Mouse (Mus musculus) CH12.LX (cell line): ENCODE data around the gene Mta1.

Source experiments
- CTCF ChIP-seq, 2 experiments: IDR thresholded peaks in 1 of 2; conservative IDR thresholded peaks in 1 of 2; 2 replicates each; pipeline ENCODE4 v1.5.1; 2011 to 2012; ENCODE audit warnings: low read depth in 2 of 2, low read length in 2 of 2, improper control_type of control experiment in 1 of 2, inconsistent platforms in 1 of 2, mild to moderate bottlenecking in 1 of 2, moderate library complexity in 1 of 2
- MXI1 ChIP-seq: IDR thresholded peaks from 2 replicates; pipeline ENCODE4 v1.6.1; 2011; ENCODE audit warnings: mild to moderate bottlenecking, low read depth, low read length, improper control_type of control experiment
- MYC ChIP-seq: IDR thresholded peaks from 2 replicates; pipeline ENCODE4 v1.6.1; 2011; ENCODE audit warnings: low read depth, mild to moderate bottlenecking, improper control_type of control experiment, low read length
- POLR2A ChIP-seq: IDR thresholded peaks from 2 replicates; pipeline ENCODE4 v1.6.1; 2011; ENCODE audit warnings: low read depth, mild to moderate bottlenecking, improper control_type of control experiment, low read length
- SIN3A ChIP-seq: IDR thresholded peaks from 2 replicates; pipeline ENCODE4 v1.6.1; 2012; ENCODE audit warnings: low read length, improper control_type of control experiment, inconsistent platforms
- USF1 ChIP-seq: IDR thresholded peaks from 2 replicates; pipeline ENCODE4 v1.6.1; 2014; ENCODE audit warnings: low read depth, mild to moderate bottlenecking, inconsistent platforms, low read length, improper control_type of control experiment

DNA sequence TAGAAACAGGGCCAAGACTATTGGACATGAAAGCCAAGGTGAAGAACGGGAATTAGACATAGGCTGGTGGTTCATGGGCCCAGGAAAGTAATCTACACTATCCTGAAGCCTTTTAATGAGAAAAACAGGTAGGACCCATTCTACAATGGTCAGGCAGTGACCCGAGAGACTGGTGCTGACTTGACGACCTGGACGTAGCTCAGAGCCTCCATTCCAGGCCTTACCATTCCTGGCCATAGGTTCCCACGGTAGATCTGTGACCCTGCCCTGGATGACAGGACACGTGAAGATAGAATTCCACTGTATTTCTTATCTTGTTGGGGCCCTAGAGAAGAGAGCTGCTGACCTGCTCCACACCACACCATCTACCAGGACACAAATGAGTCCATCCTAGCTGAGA is 40.2 kb downstream of the Mta1 start:
- TF ChIP-seq MYC, result no peak
- TF ChIP-seq USF1, result no peak
- TF ChIP-seq POLR2A, result no peak
- TF ChIP-seq SIN3A, result no peak
- TF ChIP-seq MXI1, result no peak
- no peak for TF ChIP-seq CTCF (conservative IDR thresholded peaks at IDR 0.05 in 1 of 2, IDR thresholded peaks at IDR 0.05 in 1 of 2; ENCODE audit: low read depth in 2 of 2, low read length in 2 of 2)
